Mouse (Mus musculus) liver, embryonic 14.5 days (tissue): ENCODE data around the gene Gm7879. TPM values are rescaled to one million over a fixed set of nuclear protein-coding genes. Genes with fewer than 3 reads are reported as not detected.

Experiments used
- ATAC-seq: fragments of 200-750 bp; cut with Nextera tagmentation; 2 replicates; pipeline ENCODE4 v1.8.0; 2017; ENCODE audit warnings: moderate number of reproducible peaks, mild to moderate bottlenecking, moderate library complexity; ENCODE audit not compliant: insufficient read depth
- DNase-seq, 3 experiments: peaks; one replicate each; pipeline ENCODE4 v3.0.0-alpha.2; 2012 to 2013; ENCODE audit warnings: low read depth in 3 of 3, low spot score in 3 of 3
- H3K27ac ChIP-seq: fragments of 300-500 bp; sonication (generic); 2 replicates; pipeline ENCODE4 v1.5.1; 2014; ENCODE audit warnings: moderate library complexity, mild to moderate bottlenecking, control low read depth, inconsistent platforms
- H3K27me3 ChIP-seq: fragments of 300-500 bp; sonication (generic); 2 replicates; pipeline ENCODE4 v1.6.1; 2014; ENCODE audit warnings: mild to moderate bottlenecking, low read length, moderate library complexity; ENCODE audit not compliant: control insufficient read depth, insufficient read depth
- H3K36me3 ChIP-seq: fragments of 300-500 bp; sonication (generic); replicated peaks from 2 replicates; pipeline ENCODE4 v1.6.1; 2014; ENCODE audit warnings: low read depth; ENCODE audit not compliant: control insufficient read depth, insufficient read depth
- H3K4me1 ChIP-seq, 2 experiments: fragments of 200-500 bp in 1 of 2; fragments of 300-500 bp in 1 of 2; sonication (generic) in 1 of 2; replicated peaks; 2 replicates each; pipeline ENCODE4 v1.6.1; 2012 to 2014; ENCODE audit warnings: antibody characterized with exemption in 1 of 2, inconsistent platforms in 1 of 2, low read length in 1 of 2; ENCODE audit not compliant: control insufficient read depth in 2 of 2, insufficient read depth in 2 of 2
- H3K4me2 ChIP-seq: fragments of 300-500 bp; sonication (generic); 2 replicates; pipeline ENCODE4 v1.6.1; 2014; ENCODE audit warnings: low read depth, mild to moderate bottlenecking, control low read depth, moderate library complexity
- H3K4me3 ChIP-seq, 2 experiments: fragments of 200-500 bp in 1 of 2; fragments of 300-500 bp in 1 of 2; sonication (generic) in 1 of 2; 2 replicates each; pipeline ENCODE4 v1.5.1; 2012 to 2014; ENCODE audit warnings: low read depth in 2 of 2, low read length in 2 of 2, mild to moderate bottlenecking in 2 of 2, control low read depth in 1 of 2, inconsistent platforms in 1 of 2, moderate library complexity in 1 of 2; ENCODE audit not compliant: insufficient read depth in 1 of 2
- H3K9ac ChIP-seq: fragments of 300-500 bp; sonication (generic); replicated peaks from 2 replicates; pipeline ENCODE4 v1.6.1; 2014; ENCODE audit warnings: mild to moderate bottlenecking, control low read depth, moderate library complexity
- H3K9me3 ChIP-seq: fragments of 300-500 bp; sonication (generic); 2 replicates; pipeline ENCODE4 v1.6.1; 2016; ENCODE audit warnings: low read length, mixed read lengths; ENCODE audit not compliant: control insufficient read depth
- CTCF ChIP-seq: IDR thresholded peaks from 2 replicates; pipeline ENCODE4 v1.5.1; 2016; ENCODE audit warnings: antibody characterized with exemption, low read depth, control low read depth
- EP300 ChIP-seq: IDR thresholded peaks from 2 replicates; pipeline ENCODE4 v1.6.1; 2016; ENCODE audit warnings: antibody characterized with exemption, low read depth
- WGBS: fragments of 180-500 bp; shearing (Covaris S2); extraction: QIAGEN DNeasy Blood & Tissue Kit; methylation state at CpG from one replicate; pipeline ENCODE4 v1.1.7; 2014; ENCODE audit not compliant: insufficient replicate concordance; 5-methylcytosine and 5-hydroxymethylcytosine counted together
- polyA plus RNA-seq, 2 experiments: library from polyadenylated mRNA; depleted of rRNA in 1 of 2; stranded (reverse) in 1 of 2; unstranded in 1 of 2; fragments of >200 nt; fragmentation: Nextera tagmentation in 1 of 2; extraction: Ambion mirVana in 1 of 2; gene quantifications; 2 replicates each; pipeline versions ENCODE4 v1.2.1 to v1.2.3; 2012 to 2014

The Gm7879 gene
- polyA plus RNA-seq, 2 experiments, result 0.46 to 0.86 TPM

DNA sequence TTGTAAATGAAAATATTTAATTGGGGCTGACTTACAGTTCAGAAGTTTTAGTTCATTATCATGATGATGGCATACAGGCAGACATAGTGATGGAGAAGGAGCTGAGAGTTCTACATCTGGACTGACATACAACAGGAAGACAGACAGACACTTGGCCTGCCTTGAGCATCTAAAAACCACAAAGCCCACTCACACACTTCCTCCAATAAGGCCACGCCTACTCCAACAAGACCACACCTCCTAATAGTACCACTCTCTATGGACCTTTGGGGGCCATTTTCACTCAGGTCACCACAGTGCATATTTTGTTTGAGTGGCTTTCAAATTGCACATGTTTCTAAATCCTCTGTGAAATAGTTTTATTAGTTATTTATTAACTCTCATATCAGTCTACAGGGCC is 41.1 kb upstream of the Gm7879 start:
- H3K9ac ChIP-seq, result no peak overlapping the region
- ATAC-seq (no peak), DNase-seq (no peak)
- peaks cover 0 to 5% of the 10 kb centered on the region in 2 experiments; a peak in 2 of 4 replicates for H3K4me1 ChIP-seq
- no peaks in the 10 kb centered on the region for H3K27me3 ChIP-seq
- TF ChIP-seq CTCF (no peak), EP300 (no peak)
- H3K9me3 ChIP-seq, result no peaks in the 10 kb centered on the region
- WGBS, result 24% methylated on average over 1 of the region's 1 CpGs
- H3K27ac ChIP-seq, result no peak overlapping the region
- H3K4me3 ChIP-seq, result no peak overlapping the region
- H3K36me3 ChIP-seq, result no peaks in the 10 kb centered on the region
- no peak overlapping the region for H3K4me2 ChIP-seq

- no peaks in the 10 kb centered on the region for H3K9me3 ChIP-seq
- H3K9ac ChIP-seq, result no peak overlapping the region
- DNase-seq (no peak), ATAC-seq (no peak)
- no peak overlapping the region for H3K4me2 ChIP-seq
- peaks cover 0 to 5% of the 10 kb centered on the region in 2 experiments; a peak in 2 of 4 replicates for H3K4me1 ChIP-seq
- H3K27ac ChIP-seq, result no peak overlapping the region
- TF ChIP-seq EP300, result no peak
- no peak for TF ChIP-seq CTCF
- 27% methylated on average over 1 of the region's 1 CpGs for WGBS
- no peaks in the 10 kb centered on the region for H3K27me3 ChIP-seq
- H3K4me3 ChIP-seq, result no peak overlapping the region
- H3K36me3 ChIP-seq, result no peaks in the 10 kb centered on the region
Observed at GRCm38 (mm10) chr5:43872652-43873051, 40.3 kb upstream of the Gm7879 start.

DNA sequence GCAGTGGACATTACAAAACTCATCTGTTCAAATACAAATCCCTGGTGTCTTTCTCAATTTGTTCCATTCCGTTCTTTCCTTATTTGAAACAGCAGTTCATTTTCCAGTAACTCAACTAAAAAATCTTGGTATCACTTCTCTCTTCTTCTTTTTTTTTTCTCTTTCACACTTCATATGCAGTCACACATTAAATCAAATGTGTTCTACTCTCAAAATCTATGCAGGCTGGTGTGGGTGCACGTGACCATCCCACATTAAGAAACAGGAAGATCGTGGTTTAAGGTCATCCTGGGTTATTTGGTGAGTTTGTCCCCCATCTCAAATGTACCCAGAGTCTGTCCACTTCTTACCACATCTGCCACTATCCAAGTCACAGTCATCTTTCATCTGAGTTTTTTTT is 30.9 kb upstream of the Gm7879 start:
- no peak for DNase-seq
- no peaks in the 10 kb centered on the region for H3K36me3 ChIP-seq
- TF ChIP-seq CTCF (no peak), EP300 (no peak)
- no peaks in the 10 kb centered on the region for H3K27me3 ChIP-seq
- no peak overlapping the region for H3K4me3 ChIP-seq
- H3K4me1 ChIP-seq, result no peaks in the 10 kb centered on the region
- no peak overlapping the region for H3K9ac ChIP-seq
- no peak for ATAC-seq
- 53% methylated on average over 3 of the region's 3 CpGs for WGBS
- no peak overlapping the region for H3K4me2 ChIP-seq
- no peak overlapping the region for H3K27ac ChIP-seq
- H3K9me3 ChIP-seq, result no peaks in the 10 kb centered on the region

DNA sequence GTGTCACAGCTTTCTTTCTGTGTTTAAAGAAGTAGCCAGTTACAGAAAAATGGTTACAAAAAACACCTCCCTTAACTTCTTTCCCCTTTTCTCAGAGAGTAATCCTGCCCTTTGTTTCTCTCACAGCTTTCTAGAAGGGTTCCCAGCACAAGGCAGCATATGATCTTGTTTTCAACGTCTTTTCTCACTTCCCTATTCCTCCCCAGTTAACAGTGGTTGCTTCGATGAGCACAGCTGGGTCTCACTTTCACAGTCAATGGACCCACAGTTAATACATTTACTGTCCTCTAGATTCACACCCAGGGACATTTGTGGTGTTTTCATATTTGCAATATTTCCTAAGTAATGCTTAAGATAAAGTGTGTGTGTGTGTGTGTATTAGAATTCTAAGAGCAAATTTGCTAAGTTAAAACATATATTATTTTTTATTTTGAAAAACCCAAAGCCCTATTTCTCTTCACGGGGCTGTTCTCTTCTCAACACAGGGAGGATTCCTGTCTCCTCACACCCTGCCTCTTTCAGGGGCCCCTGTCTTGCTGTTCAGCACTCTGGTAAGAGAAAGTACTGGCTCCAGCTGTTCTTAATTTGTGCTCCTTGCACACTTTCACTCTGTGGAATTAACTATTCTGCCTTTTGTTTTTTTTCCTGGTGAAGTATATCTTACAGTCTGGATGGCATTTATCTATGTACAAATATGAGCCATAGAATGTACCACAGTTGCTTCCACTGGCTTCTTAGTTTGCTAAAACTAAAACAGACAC is 27.7 kb upstream of the Gm7879 start:
- Histone ChIP-seq H3K27me3 (no peaks in the 10 kb centered on the region), H3K9ac (no peak overlapping the region), H3K4me1 (no peaks in the 10 kb centered on the region), H3K4me3 (no peak overlapping the region), H3K9me3 (no peaks in the 10 kb centered on the region), H3K27ac (no peak overlapping the region), H3K4me2 (no peak overlapping the region), H3K36me3 (no peaks in the 10 kb centered on the region)
- TF ChIP-seq CTCF (no peak), EP300 (no peak)
- ATAC-seq, result no peak
- no peak for DNase-seq
- 11% methylated on average over 3 of the region's 3 CpGs for WGBS

GRCm38 (mm10) chr5:43892386-43892785 is 20.6 kb upstream of the Gm7879 start:
- Histone ChIP-seq H3K27me3 (no peaks in the 10 kb centered on the region), H3K4me3 (no peak overlapping the region), H3K9ac (no peak overlapping the region), H3K36me3 (no peaks in the 10 kb centered on the region), H3K4me2 (no peak overlapping the region), H3K9me3 (no peaks in the 10 kb centered on the region), H3K27ac (no peak overlapping the region), H3K4me1 (no peaks in the 10 kb centered on the region)
- DNase-seq, result no peak
- WGBS, result 18% methylated on average over 1 of the region's 1 CpGs
- TF ChIP-seq CTCF (no peak), EP300 (no peak)
- no peak for ATAC-seq
